Mouse (Mus musculus) heart, postnatal 36 days (tissue): ENCODE measurements around the gene Piwil4. TPM values are rescaled to one million over a fixed set of nuclear protein-coding genes. Genes with fewer than 3 reads are reported as not detected.
"Not testable (repeated sequence)": the region's sequence is repeated elsewhere in the genome, so short reads cannot be mapped to it uniquely, and the experiment has no call there.

Experiments used
- DNase-seq, 2 experiments: peaks; one replicate each; pipeline ENCODE4 v3.0.0; 2021 to 2022
- intact Hi-C: fragments of 180-260 bp; cut with DNase I; formaldehyde crosslinking; loops from one replicate; pipeline ENCODE4 v1.15.1; 2025
- total RNA-seq, 2 experiments: library from RNA; stranded (reverse); gene quantifications; 2 replicates each; pipeline ENCODE4 v1.2.3; 2021

Gene Piwil4
- total RNA-seq, 2 experiments from 2014 or later, result not detected

- intact Hi-C loops, result no loop called here
- DNase-seq, result no peak
Observed at GRCm38 (mm10) chr9:14728365-14728764, 12.2 kb downstream of the Piwil4 start.

GRCm38 (mm10) chr9:14726629-14727028, 13.9 kb downstream of the Piwil4 start:
- intact Hi-C loops, result no loop called here
- no peak for DNase-seq

DNA sequence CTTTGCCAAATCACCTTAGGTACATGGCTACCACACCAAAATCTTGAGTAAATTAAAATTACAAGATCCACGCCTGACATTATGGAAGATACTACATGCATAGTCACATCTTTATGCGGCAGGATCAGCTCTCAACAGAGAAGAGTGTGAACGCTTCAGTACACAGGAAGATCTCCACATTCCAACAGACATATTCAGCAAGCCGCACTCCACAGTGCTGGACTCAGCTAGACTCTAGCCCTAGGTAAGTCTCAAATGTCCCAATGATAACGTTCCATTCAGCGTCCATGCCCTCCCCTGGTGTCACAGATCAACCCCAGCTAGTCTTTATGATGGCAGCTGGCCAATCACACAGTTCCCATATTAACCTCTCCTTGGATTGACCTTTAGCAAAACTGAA, 14.5 kb downstream of the Piwil4 start:
- intact Hi-C loops, result no loop called here
- DNase-seq, result no peak

DNA sequence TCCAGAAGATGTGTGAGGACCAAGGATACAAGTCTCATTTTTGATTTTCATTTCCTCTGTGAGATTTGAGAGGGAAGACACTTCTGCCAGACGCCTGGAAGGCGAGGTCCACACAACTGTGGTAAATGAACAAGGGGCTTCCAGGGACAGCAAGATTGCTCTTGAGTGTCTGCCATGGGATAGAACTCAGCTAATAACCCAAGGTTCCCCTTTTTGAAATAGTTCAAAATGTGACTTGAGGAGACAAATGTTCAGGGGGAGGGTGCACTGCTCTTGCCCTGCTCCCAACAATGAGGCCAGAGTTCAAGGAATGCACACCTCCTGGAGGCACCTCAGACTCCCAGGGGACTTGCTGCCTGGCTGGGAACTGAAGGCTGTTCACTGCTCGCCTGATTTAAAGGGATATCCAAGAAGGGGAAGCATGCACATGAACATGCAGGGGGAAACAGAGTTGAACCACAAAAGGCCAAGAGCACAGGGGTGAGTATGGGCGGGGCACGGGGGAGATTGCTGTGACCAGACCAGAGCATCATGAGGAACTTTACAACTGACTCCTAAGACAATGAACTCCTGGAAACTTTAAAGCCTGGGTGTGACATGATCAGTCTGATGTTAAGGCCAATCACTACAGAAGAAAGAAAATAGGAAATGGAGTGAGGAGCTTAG, 15.6 kb downstream of the Piwil4 start:
- intact Hi-C loops, result no loop called here
- no peak for DNase-seq

DNA sequence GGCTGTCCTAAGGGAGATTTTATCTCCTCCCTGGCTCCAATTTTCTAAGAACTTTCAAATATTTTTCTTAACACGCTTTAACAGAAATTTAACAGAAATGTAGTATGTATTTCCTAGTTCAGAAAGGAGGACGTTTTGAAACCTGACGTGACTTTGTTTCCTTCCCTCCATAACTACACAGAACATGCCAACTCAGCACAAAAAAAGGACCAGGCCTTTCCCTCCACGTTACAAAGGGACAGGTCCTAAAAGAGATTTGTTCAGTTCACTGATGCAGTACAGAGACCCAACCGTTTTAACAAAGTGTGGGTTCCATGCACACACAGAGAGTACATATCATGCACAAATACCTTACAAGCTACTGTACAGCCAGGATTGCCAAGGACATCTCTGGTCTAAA, 18.9 kb downstream of the Piwil4 start:
- no peak for DNase-seq
- intact Hi-C loops, result no loop called here

GRCm38 (mm10) chr9:14720384-14720783, 20.1 kb downstream of the Piwil4 start:
- intact Hi-C loops, result no loop called here
- no peak for DNase-seq

DNA sequence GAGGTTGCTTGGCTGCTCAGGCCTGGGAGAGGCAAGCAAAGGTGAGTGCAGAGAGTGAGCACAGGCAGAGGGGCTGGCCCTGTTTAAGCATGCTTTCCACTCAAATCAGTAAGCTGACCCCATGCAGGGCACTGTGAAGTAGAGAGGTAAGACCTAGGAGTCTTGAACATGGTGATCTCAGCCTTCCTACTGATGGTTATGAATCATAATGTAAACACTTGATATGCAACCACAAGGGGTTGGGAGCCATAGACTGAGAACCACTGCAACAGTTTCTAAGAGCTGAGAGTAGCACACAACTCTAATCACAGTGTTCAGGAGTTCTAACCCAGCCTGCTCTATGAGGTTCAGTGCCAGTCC, 22.2 kb downstream of the Piwil4 start:
- intact Hi-C loops, result no loop called here

GRCm38 (mm10) chr9:14717689-14718331, 22.7 kb downstream of the Piwil4 start:
- intact Hi-C loops, result no loop called here
- peak; percentile 40 to 41 for DNase-seq

More for the DNA sequence above, 22.2 kb downstream of the Piwil4 start:
- no peak for DNase-seq

- no peak for DNase-seq
- intact Hi-C loops, result no loop called here
Observed at GRCm38 (mm10) chr9:14715258-14715657, 25.3 kb downstream of the Piwil4 start.

GRCm38 (mm10) chr9:14710910-14711309, 29.6 kb downstream of the Piwil4 start:
- no peak for DNase-seq
- intact Hi-C loops, result no loop called here

- intact Hi-C loops, result no loop called here
- DNase-seq, result no peak
Observed at GRCm38 (mm10) chr9:14705321-14706162, 35.0 kb downstream of the Piwil4 start.

GRCm38 (mm10) chr9:14700795-14701194, 39.7 kb downstream of the Piwil4 start:
- intact Hi-C loops, DNase-seq: not testable (repeated sequence)

DNA sequence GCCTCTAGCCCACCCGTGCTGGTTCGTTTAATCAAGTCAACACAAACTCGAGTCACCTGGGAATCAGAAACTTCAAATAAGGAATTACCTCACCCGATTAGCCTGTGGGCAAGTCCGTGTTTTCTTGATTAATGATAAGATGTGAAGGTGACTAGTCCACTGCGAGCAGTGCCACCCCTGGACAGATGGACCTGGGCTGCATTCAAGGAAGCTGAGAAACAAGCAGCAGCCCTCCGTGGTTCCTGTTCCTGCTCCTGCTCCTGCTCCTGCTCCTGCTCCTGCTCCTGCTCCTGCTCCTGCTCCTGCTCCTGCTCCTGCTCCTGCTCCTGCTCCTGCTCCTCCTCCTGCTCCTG, 41.3 kb downstream of the Piwil4 start:
- DNase-seq, result no peak
- intact Hi-C loops, result loop anchor here (1.0 to 5.0 kb wide), 4 partner anchors 66 to 186 kb away; no protein-coding TSS in a partner anchor

- peak; percentile 90 to 92 for DNase-seq
- intact Hi-C loops, result loop anchor here (1.0 to 5.0 kb wide), 4 partner anchors 66 to 186 kb away; no protein-coding TSS in a partner anchor
Observed at GRCm38 (mm10) chr9:14698582-14699287, 41.8 kb downstream of the Piwil4 start.

DNA sequence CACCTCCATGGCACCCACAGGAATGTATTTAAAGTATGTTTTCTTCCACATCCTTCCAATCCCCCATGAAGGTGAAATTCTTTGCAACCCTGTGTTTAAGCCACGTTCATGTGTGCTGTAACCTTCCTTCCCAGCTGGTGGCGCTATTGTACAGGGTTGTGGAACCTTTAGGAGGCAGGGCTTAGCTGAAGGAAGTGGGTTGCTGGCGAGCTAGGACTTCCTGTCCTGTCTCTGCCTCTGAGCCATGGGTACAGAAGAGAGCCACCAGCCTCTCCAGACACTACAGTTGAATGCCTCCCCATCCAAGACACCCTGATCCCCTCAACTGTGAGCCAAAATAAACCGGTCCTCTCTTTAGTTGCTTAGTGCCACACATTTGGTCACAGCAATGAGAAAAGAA, 42.6 kb downstream of the Piwil4 start:
- DNase-seq, result no peak
- intact Hi-C loops, result loop anchor here (2.0 to 5.0 kb wide), 3 partner anchors 67 to 185 kb away; no protein-coding TSS in a partner anchor

DNA sequence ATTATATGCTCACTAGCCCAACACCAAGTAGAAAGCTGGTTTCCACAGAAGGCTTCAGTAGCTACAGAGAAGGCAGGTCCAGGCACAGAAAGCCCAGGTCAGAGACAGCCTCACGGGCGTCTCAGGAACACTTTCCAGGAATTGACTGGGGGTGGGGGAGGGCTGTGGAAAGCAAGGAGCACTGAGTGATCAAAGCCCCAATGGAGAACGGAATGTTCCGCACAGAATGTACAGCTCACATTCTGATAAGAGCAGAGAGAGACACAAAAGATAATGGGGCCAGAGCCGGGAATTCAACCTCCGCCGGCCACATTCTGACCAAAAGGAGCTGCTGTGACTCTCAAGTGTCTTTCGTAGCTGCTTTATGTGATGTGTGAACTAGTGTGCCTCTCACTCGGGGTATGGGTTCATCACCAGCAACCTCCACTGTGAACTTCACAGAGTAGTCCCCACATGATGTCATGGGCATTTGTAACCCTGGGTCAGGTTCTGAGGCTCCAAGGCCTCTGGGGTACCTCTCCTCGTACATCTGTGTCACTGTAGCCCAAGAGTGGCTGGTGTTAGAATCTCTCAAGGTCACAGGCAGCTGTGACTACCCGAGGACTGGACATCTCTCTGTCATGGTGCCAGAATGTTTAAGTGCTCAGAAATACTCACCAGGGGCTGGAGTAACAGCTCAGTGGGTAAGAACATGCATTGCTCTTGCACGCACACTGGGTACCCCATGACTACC, 51.0 kb downstream of the Piwil4 start:
- intact Hi-C loops, result no loop called here
- DNase-seq, result peak; percentile 24 to 26

GRCm38 (mm10) chr9:14684363-14684762, 56.2 kb downstream of the Piwil4 start:
- DNase-seq, result no peak
- intact Hi-C loops, result no loop called here

DNA sequence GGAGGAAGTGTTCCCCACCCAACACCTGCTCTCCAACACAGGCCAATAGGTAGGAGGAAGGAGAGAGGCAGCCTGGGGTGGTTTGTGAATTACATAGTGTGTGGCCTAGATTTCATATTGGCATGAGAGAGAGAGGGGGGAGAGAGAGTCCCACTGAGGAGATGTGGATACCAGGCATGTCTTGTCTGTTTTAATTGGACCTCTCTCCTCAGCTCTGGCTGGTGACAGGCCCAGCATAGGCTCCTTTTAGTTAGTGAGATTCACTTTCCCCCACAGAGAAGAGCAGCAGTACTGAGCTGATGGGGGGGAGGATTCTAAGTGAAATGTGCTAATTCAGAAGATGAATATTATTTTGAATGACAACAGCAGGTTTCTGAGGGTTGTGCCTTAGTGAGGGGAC, 57.8 kb downstream of the Piwil4 start:
- intact Hi-C loops, result no loop called here
- DNase-seq, result no peak

DNA sequence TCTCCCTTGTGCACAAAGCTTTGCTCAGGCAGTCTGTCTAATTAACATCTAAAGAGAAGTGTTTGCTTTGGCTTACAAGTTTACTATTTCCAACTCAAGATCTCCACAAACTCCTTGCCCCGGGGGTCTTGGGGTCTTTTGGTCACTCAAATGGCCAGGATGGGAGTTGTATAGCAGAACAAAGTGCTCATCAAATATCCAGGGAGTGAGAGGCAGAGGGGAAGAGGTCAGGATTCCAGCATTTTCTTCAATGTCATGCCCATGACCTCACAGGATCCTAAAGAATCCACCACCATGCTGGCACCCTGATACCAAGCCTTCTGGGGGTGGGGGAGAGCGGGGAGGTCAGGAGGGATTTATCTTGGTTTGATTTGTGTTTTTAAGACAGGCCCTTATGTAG, 59.9 kb downstream of the Piwil4 start:
- intact Hi-C loops, result no loop called here
- DNase-seq, result no peak
